Mouse (Mus musculus): ENCODE data around the gene Gcsam. TPM values are rescaled to one million over a fixed set of nuclear protein-coding genes. Genes with fewer than 3 reads are reported as not detected.

Gcsam gene
- polyA plus RNA-seq, 1 experiment, result 2.2 TPM

DNA sequence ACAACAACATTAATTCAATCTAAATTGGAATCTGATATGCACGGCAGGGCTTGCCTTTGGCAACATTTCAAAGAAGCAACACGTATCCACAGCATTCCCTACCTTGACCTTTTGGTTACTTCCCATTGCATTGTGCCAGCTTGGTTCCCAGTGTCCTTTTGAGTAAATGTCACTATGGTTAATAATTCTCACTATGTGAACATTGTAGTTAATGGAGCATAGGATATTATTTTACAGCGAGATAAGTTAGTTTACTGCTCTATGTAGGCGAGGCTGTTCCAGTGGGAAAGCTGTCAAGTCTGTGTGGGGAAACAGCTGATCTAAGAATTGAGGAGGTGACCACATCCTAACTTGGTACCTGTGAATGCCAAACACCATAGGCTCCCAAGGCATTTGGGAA, 59.8 kb downstream of the Gcsam start:
- 80% methylated on average over 4 of the region's 4 CpGs for WGBS
- Histone ChIP-seq H3K27ac (ENCODE audit: insufficient read depth, low read length) (no peak overlapping the region), H3K36me3 (ENCODE audit: control insufficient read depth, insufficient read depth, low read length) (no peaks in the 10 kb centered on the region), H3K27me3 (ENCODE audit: control insufficient read depth, insufficient read depth, low read length) (no peaks in the 10 kb centered on the region), H3K4me3 (ENCODE audit: extremely low read depth, insufficient read depth, insufficient read length) (no peak overlapping the region), H3K4me1 (ENCODE audit: control insufficient read depth, insufficient read depth, insufficient read length) (no peaks in the 10 kb centered on the region)
- TF ChIP-seq POLR2A (IDR thresholded peaks at IDR 0.05; ENCODE audit: low read depth, low read length) (no peak), CTCF (IDR thresholded peaks at IDR 0.05; ENCODE audit: extremely low read depth, insufficient read depth, insufficient read length, insufficient replicate concordance) (no peak)
- no peak for DNase-seq (ENCODE audit: low read depth in 1 of 2, low spot score in 2 of 2)

Other genes starting within 250 kb of the Gcsam start
- gene Cd200, start 201.3 kb upstream of the Gcsam start, polyA plus RNA-seq (2012; rRNA removed), result 52.7 and 56.1 TPM in 2 replicates
- gene Gm609, start 117.4 kb upstream of the Gcsam start, polyA plus RNA-seq (2012; rRNA removed), result not detected in 2 replicates
- not detected in 2 replicates for gene Gm17783, start 78.3 kb upstream of the Gcsam start, polyA plus RNA-seq (2012; rRNA removed)
- not detected in 2 replicates for gene Slc9c1, start 75.1 kb upstream of the Gcsam start, polyA plus RNA-seq (2012; rRNA removed)
- 0.05 TPM in 1 of 2 replicates, not detected in the other for gene BC016579, start 43.7 kb downstream of the Gcsam start, polyA plus RNA-seq (2012; rRNA removed)
- 0.05 and 0.12 TPM in 2 replicates for gene Tmprss7, start 83.3 kb downstream of the Gcsam start, polyA plus RNA-seq (2012; rRNA removed)
- gene Tagln3, start 114.2 kb downstream of the Gcsam start, polyA plus RNA-seq (2012; rRNA removed), result 0.34 and 0.40 TPM in 2 replicates
- gene Abhd10, start 132.6 kb downstream of the Gcsam start, polyA plus RNA-seq (2012; rRNA removed), result 3.6 and 3.7 TPM in 2 replicates